Mouse (Mus musculus): ENCODE results near the gene Apol6.

DNA sequence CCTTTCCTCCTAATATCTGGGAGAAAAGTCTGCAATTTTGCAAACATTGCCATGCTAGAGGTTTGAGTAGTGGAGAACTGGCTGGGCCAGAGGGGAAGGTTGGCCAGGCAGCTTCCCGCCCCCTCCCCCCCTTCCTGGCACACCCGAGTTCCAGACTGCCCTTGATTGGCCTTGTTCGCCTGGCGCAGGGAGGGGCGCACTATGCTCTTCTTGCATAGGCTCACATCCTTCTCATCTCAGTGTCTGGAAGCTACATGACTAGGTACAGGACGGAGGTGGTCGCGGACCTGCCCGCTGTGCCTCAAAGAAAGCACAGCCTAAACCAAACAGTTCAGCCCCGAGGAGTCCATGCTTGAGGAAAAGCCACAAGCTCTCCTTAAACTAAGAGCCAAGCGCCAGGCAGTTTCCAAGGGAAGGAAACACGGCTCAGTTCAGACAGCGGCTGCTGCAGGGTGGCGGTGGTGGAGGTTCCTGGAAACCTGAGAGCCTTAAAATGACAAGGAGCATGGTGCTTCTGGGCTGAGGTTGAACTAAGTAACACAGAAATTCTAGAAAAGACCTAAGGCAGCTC lies 36.2 kb downstream of the Apol6 start:
- TF ChIP-seq CTCF (IDR thresholded peaks at IDR 0.05; ENCODE audit: insufficient read depth, low read depth, low read length): no peak
- no peak for TF ChIP-seq POLR2A (IDR thresholded peaks at IDR 0.05; ENCODE audit: insufficient read depth, low read depth, low read length)

All from olfactory bulb, adult 2 months (tissue).